Mouse (Mus musculus) olfactory bulb, adult 2 months (tissue): ENCODE results near the gene Tas2r119. TPM values are rescaled to one million over a fixed set of nuclear protein-coding genes. Genes with fewer than 3 reads are reported as not detected.

ENCODE experiments used
- H3K27ac ChIP-seq: fragments of 200-500 bp; 2 replicates; pipeline ENCODE4 v1.5.1; 2012; ENCODE audit warnings: low read depth, low read length; ENCODE audit not compliant: insufficient read depth
- H3K4me1 ChIP-seq: fragments of 200-500 bp; 2 replicates; pipeline ENCODE4 v1.6.1; 2012; ENCODE audit warnings: low read length; ENCODE audit not compliant: control insufficient read depth, insufficient read depth
- H3K4me3 ChIP-seq: fragments of 200-500 bp; 2 replicates; pipeline ENCODE4 v1.5.1; 2012; ENCODE audit warnings: mild to moderate bottlenecking, low read depth, low read length, moderate library complexity; ENCODE audit not compliant: insufficient read depth
- CTCF ChIP-seq: fragments of 200-500 bp; IDR thresholded peaks from 2 replicates; pipeline ENCODE4 v1.5.1; 2012; ENCODE audit warnings: low read depth, mild to moderate bottlenecking, low read length, moderate library complexity; ENCODE audit not compliant: insufficient read depth
- POLR2A ChIP-seq: fragments of 200-500 bp; IDR thresholded peaks from 2 replicates; pipeline ENCODE4 v1.6.1; 2012; ENCODE audit warnings: mild to moderate bottlenecking, low read depth, low read length, moderate library complexity; ENCODE audit not compliant: insufficient read depth
- WGBS: fragments of 180-500 bp; shearing (Covaris S2); methylation state at CpG from one replicate; pipeline ENCODE4 v1.1.7; 2018; 5-methylcytosine and 5-hydroxymethylcytosine counted together
- polyA plus RNA-seq: library from polyadenylated mRNA; stranded (reverse); fragments of >200 nt; gene quantifications from 2 replicates; pipeline ENCODE4 v1.2.4, GENCODE M21; 2012; ENCODE audit warnings: low replicate concordance; ENCODE audit not compliant: missing spikeins, insufficient read depth, insufficient read length

Gene Tas2r119
- polyA plus RNA-seq, 1 experiment = not detected

DNA sequence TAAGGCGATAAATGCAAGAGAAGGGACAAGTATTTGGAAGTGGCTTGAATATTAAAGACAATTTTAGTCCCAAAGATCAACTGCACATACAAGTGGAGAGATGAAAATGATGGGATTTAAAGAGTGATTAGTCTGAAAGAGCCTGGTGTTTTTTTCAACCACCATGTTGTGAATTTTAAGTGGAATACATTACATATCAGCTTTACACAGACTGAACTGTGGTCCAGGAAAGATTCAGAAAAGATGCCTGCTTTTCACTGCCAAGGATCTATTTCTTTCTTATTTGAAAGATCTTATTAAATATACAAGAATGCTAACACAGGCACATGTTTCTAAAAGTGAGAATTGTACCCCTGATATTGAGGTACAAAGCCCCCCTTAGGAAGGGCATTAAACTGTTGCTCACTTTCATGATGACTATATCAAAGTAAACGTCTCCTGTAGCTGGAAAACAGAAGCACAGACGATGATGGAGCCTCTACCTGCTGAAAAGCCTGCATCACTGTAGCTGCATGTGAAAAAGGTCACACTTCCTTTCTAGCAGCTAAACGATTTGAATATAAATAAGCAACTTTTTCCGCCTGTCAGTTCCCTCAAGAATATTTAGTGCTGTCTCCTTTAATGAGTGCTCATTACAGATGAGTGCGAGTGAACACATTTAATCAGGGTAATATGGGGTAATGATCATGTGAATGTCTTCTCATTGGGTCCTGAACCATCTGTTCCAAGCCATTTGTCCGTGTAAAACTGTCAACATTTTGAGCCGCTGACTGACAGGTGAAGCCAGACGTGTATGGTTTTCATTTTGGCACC, 4.7 kb upstream of the Tas2r119 start:
- TF ChIP-seq POLR2A = no peak
- no peak for TF ChIP-seq CTCF
- WGBS = 44% methylated on average over 9 of the region's 9 CpGs
- H3K27ac ChIP-seq = no peak overlapping the region
- H3K4me1 ChIP-seq = no peaks in the 10 kb centered on the region
- H3K4me3 ChIP-seq = no peak overlapping the region

DNA sequence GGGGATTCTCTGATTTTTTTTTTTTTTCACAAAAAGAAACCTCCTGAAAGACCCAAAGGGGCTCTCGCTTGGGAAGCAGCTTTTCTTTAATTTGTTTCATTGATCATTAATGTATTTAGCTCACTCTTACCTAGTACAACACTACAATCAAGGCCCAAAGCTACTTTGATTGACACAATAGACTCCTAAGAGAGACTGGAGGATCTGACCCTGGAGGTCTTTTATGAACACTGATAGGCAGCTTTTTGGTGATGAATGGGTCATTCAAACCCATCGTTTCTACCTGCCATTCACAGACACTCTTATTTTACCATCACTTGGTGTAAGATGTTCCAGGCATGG, 4.1 kb upstream of the Tas2r119 start:
- Histone ChIP-seq H3K4me1 (no peaks in the 10 kb centered on the region), H3K27ac (no peak overlapping the region), H3K4me3 (no peak overlapping the region)
- 59% methylated on average over 2 of the region's 2 CpGs for WGBS
- TF ChIP-seq POLR2A = no peak
- TF ChIP-seq CTCF = no peak

DNA sequence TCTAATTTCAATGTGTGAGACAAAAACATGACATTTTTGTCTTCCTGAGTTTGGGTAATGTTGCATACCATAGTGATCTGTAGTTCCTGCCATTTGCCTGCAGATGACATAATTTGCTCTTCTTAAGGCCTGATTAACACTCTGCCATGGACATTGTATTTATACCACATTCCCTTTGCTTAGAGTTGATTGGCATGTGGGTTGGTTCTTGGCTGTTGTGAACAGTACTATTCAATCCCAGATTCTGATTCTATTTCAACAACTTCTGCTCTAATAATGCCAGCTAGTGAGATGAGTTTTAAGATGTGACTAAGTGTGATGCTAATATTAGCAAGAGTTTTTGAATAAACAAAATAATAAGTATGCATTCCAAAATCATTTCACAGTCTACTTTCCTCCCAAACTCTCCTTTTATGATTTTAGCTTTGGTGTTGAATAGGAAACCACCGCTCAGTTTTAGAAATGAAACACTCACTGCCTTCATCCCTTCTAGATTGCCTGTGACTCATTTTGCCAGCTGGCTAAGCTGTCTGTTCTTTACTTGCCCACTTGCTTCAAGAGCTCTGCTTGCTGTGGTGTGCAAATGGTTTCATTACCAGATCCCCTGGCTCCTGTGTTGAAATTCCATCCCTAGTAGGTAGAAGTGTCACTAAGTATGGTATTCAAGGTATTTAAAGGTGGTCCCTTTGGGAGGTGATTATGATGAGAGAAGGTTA, 3.1 kb downstream of the Tas2r119 start:
- TF ChIP-seq POLR2A (no peak), CTCF (no peak)
- no peak overlapping the region for H3K4me3 ChIP-seq
- WGBS = 31% methylated on average over 1 of the region's 1 CpGs
- H3K4me1 ChIP-seq = no peaks in the 10 kb centered on the region
- H3K27ac ChIP-seq = no peak overlapping the region

DNA sequence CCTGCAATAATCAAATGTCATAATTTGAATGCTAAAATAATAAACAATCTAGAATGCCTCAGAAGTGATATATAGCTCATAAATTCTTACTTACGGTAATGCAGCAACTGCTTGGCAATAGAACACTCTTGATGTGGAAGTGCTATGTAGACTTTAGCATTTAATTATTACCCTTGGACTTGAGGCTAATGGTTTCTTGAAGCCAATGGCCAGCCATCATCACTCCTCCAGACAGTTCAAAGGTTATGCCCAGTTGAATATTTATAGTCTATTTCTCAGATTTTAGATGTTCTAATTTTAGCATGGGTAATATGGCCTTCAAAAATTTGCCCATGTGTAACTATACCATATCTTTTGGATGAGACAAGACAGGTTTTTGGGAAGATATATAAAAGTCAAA, 4.9 kb downstream of the Tas2r119 start:
- Histone ChIP-seq H3K27ac (no peak overlapping the region), H3K4me1 (no peaks in the 10 kb centered on the region), H3K4me3 (no peak overlapping the region)
- 100% methylated on average over 1 of the region's 1 CpGs for WGBS
- TF ChIP-seq POLR2A (no peak), CTCF (no peak)

DNA sequence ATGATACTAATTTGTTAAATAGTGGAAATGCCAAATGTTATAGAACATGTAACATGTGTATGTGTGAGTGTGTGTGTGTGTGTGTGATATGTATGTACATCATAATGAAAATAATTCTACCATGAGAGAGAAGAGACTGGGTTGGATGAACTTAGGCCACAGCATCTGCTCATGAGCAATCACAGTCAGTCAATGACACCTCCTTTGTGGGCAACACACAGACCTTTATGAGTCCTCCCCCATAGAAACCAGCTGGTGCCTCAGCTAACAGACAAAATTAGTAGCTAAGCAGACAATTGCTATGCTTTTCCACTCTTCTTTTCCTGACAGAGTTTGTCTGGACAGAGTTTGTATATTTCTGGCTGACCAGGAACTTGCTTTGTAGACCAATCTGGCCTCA, 7.9 kb downstream of the Tas2r119 start:
- TF ChIP-seq CTCF (no peak), POLR2A (no peak)
- no peak overlapping the region for H3K27ac ChIP-seq
- H3K4me1 ChIP-seq = no peaks in the 10 kb centered on the region
- no peak overlapping the region for H3K4me3 ChIP-seq

DNA sequence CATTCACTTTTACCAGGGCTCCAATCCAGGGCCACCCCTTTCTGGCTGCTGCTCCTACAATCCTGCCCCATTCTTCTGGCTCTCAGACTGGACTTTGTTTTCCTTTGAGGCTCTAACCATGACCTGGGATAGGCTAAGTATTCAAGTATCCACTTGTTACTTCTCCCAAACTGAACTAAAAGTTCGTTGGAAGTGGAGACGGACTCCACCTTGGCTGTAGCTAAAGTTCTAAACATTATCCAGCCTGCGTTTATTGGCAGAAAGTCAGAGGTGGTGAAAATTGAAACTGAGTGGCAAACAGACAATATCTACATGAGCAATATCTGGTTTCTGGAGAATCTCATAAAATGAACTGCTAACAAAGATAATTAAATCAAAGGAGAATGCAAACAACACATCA, 12.8 kb downstream of the Tas2r119 start:
- TF ChIP-seq POLR2A (no peak), CTCF (no peak)
- WGBS = 62% methylated on average over 3 of the region's 3 CpGs
- H3K4me3 ChIP-seq = no peak overlapping the region
- no peaks in the 10 kb centered on the region for H3K4me1 ChIP-seq
- no peak overlapping the region for H3K27ac ChIP-seq

DNA sequence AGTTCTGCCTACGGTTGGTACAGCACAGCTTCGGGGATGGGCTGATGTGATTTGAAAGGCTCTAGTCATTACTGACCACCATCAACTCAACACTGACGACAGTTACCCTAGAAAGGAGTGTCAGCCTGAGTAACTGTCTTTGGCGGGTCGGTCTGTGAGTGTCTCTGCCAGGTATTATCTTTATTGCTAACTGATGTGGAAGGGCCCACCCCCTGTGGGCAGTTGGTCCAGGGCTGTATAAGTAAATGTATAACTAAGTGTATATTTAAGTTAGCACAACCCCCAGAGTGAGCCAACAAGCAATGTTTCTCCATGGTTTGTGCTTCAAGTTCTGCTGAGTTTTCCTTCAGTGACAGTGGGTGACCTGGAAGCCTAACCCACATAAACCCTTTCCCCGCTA, 13.3 kb downstream of the Tas2r119 start:
- no peak overlapping the region for H3K27ac ChIP-seq
- no peak for TF ChIP-seq POLR2A
- no peak for TF ChIP-seq CTCF
- WGBS = 90% methylated on average over 6 of the region's 6 CpGs
- no peak overlapping the region for H3K4me3 ChIP-seq
- no peaks in the 10 kb centered on the region for H3K4me1 ChIP-seq

DNA sequence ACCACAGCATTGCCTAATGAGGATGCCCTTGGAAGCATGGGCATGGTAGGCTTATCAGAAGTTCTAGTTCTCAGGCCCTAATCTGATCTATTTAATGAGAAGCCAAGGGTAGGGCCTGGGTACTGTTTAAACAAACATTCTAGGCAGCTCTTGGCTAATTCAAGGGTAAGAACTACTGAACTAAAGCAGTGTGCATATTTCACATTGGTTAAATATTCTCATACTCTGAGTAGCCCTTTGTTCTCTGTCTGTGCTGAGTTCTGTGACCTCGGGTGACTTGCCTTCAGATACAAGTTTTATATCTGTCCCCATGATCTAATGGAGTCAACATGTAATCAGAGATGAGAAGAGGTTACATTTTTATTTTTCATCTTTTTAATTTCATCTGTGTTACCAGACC, 15.9 kb downstream of the Tas2r119 start:
- Histone ChIP-seq H3K4me3 (no peak overlapping the region), H3K27ac (no peak overlapping the region), H3K4me1 (no peaks in the 10 kb centered on the region)
- 57% methylated on average over 1 of the region's 1 CpGs for WGBS
- TF ChIP-seq CTCF (no peak), POLR2A (no peak)

DNA sequence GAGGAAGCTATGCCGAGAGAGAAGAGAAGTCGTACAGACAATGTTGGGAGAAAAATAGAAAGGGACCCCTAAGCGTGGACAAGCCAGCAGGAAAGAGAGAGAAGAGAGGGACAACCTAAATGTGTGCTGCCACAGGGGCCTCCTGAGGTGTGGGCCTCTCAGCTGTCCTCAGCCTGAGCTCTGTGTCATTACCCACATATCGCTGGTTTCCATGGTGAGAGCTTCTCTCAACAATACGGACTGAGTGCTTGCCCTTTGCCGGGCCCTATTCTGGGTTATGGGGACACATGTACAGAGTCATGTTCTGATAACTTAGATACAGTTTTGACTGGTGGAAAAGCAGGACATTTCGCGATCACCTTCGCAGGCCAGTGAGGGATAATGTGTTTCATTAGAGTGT, 21.0 kb downstream of the Tas2r119 start:
- WGBS = 95% methylated on average over 9 of the region's 9 CpGs
- TF ChIP-seq CTCF (no peak), POLR2A (no peak)
- Histone ChIP-seq H3K4me3 (no peak overlapping the region), H3K4me1 (no peaks in the 10 kb centered on the region), H3K27ac (no peak overlapping the region)

DNA sequence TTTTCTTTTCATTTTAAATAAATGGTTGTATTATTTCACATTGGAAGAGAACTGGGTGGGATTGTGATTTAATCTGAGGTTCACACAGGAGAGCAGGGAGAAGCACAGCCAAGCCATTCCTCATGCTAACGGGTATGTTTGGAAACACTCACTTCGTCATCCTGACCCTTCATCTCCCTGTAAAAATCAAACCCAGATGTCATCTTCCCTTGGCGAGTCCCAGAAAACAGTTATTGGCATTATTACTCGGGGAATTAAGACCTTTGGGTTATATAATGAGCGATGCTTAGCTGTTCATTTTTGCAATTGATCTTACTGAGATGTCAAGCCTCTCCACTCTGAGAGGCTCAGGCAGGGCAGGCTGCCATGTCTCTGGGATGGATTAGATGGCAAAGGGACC, 21.5 kb downstream of the Tas2r119 start:
- no peak overlapping the region for H3K27ac ChIP-seq
- WGBS = 79% methylated on average over 5 of the region's 5 CpGs
- no peak for TF ChIP-seq POLR2A
- TF ChIP-seq CTCF = no peak
- H3K4me3 ChIP-seq = no peak overlapping the region
- no peaks in the 10 kb centered on the region for H3K4me1 ChIP-seq
